Mouse (Mus musculus) NIH3T3 (cell line): Measurements from ENCODE around the gene Pacrg.

Experiments used
- DNase-seq: peaks from one replicate; pipeline ENCODE4 v3.0.0-alpha.2; 2012; ENCODE audit warnings: low read depth

Pacrg gene

DNA sequence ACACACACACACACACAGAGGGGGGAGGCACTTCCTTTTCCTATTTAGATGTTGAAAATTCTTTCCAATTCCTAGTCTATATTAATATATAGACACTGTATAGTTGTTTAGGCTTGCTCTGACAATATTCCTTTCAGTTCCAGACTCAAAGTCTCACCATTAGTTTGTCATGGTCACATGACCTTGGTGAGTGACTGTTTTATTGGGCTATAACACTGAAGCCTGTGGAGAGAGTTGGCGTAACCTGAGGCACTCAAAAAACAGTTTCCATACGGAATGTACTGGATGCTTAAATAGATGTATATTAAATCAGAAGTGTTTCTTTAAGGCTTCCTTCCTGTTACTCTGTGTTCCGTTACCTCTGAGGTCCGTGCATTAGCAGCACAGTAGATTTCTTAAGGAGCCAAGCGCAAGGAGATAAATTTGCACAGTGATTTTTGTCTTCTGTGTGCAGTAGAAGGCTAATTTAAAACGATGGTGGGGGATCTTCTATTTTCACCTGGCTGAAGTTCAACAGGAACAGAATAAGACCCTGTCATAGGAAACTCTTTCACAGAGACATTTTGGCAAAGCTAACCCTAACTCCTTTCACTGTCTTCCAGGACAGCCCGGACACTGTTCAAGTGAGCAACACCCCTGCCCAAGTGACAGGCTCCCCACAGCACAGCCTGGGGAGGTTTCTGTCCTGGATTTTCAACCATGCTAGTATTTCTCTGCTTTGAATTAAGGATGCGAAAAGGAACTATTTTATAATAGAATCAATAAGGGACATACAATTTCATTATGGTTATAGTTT is 349.5 kb downstream of the Pacrg start:
- DNase-seq, result no peak

DNA sequence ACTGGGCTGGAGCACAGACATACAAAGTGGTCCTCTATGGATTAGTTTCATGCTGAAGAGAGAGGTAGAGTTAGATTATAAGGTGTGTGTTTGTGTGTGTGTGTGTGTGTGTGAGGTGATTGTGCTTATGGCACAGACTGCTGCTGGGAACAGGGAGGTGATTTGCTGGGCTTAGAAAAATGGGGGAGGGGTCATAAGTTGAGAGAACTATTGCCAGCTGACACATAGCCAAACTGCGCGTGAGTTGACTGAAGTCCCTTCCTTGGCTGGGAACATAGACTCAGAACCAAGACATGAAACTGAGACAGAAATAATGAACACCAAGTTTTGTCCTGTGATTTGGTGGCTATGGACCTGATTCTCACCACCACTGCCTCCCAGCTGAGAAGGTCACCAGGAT is 351.2 kb downstream of the Pacrg start:
- DNase-seq, result no peak

DNA sequence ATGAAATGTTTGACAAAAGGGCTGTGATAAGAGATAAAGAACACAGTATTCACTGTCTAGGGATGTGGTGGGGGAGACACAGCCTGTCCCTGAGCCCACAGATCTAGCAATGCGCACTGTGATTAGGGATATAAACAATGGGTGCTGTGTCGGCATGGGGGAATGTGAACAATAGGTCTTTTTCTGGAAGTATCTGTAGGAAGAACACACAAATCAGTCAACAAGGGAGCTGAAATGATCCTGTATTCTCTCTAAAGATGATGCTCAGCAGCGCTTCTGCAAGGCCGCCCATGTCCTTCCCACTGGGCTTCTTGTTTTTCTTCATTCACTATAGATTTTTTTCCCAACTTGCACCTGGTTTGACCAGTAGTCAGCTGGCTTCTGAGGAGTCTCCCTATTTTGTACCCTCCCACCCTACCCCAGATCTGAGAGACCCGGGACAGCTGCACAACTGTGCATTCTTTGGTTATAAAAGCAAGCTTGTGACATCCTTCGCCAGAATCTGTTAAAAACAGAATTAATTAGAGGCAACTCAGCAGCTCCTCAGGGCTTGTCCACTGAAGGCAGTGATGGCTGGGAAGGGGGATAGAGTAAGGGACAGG is 356.1 kb downstream of the Pacrg start:
- DNase-seq, result no peak

DNA sequence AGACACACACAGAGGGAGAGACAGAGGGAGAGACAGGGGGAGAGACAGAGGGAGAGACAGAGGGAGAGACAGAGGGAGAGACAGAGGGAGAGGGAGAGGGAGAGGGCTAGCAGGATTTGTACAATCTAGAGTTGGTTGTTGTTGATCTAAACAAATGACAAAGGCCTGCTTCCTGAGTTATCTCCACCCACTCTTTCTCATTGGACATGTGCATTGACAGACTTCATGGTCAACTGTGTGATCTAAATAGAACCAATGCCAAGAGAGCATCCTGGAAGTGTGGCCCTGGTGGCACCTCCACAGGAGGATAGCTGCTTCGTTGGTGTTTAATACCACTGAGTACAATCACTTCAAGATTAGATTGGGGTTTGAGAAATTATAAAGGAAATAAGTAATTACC is 359.0 kb downstream of the Pacrg start:
- no peak for DNase-seq

DNA sequence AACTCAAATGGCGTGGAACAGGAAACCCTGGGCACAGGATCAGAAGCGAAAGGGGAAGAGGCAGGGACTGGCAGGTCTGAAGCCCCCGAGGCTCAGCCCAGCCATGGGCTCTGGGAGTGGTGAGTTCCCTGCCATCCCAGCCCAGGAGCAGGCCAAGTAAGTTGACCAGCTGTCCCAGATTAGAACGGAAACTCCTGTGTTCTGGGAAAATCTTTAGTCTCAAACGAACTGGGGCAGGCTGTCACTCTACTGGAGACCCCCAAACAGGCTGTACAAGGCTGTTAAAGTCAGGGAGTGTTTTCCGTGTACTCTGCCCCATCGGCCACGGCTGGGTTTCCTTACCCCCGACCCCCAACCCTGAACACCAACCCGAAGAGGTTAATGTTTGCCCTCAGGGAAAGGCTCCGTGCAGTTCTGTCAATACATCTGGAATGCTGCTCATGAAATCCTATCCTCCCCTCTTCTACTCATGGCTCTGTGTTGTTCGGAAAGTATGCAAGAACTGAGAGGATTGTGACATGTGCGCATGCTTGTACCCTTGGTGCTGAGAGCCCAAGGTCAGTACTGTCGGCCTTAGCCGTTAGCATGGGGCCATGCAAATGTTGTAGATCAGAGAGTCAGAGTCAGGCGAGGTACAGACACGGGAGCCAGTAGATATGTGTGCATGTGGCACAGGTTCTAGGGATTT is 360.9 kb downstream of the Pacrg start:
- no peak for DNase-seq

DNA sequence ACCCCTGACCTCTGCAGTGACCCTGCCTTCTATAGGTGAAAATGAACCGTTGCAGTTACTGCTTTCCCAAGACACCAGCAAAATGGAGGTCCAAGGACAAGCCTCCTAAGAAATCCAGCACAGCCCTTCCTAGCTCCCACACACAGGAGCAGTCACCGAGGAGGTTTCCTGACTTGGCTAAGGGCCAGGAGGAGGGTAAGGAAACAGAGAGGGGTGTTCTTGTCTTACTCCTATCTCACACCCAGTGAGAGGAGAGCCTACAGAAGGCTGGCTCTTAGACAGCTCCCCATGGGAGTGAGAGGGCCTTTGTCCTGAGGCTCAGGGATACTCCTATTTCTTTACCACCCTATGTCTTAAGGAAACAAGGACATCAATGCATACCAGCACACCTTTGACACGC is 361.7 kb downstream of the Pacrg start:
- no peak for DNase-seq

DNA sequence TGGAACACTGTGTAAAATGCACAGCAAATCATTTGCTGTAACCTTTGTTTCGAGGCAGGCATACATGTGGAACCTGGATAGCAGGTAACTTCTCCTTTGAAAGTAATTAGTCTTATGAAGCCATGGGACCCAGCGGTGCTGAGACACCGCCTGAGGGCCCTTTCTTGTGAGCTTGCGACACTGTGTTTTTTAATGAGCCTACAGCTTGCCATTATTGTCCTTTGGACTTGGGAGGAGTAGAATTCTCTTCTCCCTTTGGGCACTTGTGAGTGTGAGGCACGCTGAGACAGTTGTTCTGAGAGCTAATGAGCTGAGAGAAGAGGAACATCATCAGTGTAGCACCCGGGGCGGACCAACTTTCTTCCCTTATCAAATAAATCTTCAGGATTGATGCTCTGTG is 363.3 kb downstream of the Pacrg start:
- no peak for DNase-seq

DNA sequence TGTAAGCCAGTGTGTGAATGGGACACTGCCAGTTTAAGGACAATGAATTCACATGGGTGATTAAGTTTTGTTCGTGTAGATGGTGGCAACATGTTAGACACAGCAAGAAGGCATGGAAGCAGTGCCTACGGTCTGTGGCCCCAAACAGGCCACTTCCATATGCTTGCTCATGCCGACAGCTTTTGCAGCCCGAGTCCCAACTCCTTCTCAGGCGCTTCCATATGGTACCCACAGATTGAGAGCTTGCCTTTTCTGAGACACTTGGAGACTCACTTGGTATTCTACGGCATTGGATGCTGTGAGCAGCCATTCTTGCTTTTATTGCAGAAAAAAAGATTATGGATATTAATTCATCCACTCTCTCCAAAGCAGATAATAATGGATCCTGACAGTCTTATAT is 365.1 kb downstream of the Pacrg start:
- DNase-seq, result no peak

DNA sequence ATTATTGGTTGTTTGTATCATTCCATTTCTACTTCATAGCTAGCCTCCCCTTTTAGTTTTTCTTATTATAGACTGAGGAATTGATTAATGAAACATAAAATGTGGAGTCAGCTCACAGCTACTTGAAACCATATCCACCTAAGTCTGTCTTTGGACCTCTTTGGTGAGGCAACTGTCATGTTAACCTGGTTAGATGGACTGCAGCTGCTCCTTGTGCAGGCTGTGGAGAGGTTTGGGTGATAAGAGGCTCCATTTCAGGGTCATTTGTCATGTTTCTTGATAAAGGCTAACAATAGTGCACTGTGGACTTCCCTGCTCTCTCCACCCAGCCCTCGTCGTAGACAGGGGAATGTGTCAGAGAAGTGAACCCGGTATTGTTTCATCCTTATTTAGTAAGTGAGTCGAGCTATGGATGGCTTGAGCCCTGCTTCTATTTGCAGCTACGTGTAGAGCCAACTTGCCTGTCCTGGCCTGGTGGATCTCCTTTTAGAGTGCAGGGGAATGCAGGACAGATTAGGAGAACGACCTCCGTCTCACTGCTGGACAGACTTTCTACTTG is 366.2 kb downstream of the Pacrg start:
- no peak for DNase-seq

DNA sequence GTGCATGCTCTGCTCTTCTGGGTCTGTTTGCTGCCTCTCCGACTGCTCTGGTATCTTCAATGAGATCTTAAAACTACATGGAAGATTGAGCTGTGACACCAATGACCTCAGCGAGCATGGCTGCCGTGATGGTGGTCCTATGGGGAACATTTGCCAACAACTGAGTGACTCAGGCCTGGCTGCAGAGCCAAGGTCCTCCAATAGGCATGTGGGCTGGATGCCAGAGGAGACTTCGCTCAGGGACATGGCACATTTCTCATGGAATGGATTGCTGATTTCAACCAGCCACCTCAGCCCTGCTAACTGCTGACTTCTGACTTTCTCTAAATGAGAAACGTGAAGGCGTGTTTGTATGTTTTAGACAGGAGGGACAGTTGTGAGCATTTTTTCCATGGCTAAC is 366.9 kb downstream of the Pacrg start:
- no peak for DNase-seq

DNA sequence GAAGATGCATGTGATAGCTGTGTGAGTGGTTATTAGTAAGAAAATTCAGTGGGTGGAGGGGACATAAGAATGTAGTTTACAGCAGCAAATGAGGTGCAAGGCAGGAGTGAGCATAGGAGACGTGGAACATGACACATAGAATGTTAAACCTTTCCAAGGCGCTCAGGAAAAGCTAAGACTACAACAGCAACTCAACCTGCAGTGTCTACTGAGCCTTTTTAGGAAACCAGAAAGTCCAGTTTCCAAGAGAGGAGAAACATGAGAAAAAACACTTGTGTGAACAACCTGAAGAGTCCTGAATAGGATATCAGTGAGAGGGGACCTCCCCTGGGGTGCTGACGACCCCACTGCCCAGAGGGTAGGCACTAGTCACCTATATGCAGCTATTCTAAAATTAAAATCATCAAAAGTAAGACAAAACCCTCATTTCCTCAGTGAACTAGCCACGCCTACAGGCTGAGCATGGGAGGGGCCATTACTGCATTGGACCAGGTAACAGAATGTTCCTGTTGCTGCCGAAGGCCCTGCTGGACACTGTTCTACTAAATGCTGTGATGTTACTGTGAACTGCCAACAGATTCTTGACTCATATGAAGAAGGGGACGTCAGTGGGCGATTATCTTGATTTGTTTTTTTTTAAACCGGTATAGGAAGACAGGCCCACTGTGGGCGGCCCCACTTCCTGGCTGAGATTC is 370.1 kb downstream of the Pacrg start:
- no peak for DNase-seq

DNA sequence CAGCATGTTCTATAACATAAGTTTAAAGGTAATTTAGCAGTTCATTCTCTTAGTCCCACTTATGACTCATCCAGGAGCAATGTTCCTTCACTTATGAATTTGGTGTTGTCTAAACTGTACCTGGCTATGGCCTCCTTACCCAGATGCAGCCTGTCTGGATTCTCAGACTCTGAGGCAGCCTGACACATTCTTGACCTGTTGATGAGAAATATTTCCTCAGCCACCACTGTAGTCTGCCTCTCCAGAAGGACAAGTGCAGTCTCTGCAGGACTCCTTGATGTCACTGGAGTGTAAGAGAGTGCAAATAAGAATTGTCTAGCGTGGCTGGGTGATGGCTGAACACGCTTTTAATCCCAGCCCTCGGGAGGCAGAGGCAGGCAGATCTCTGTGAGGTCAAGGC is 373.0 kb downstream of the Pacrg start:
- no peak for DNase-seq

DNA sequence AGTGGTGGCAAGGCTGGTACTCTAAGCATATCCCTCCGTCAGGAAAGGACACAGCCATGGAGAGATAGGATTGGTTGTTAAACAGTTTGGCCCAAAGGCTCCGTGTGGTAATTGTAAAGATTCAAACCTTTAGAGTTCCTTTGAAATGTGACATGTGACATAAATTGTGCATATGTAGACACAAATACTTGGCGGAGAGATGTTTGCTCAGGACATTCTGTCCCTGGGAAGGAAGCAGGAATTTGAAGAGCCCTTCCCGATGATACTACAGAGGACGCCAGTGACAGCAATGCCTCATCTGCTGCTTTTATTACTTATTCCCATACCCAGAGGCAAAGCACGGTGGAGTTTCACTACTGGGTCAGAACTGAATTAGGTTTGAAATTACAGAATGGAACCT is 374.6 kb downstream of the Pacrg start:
- no peak for DNase-seq

DNA sequence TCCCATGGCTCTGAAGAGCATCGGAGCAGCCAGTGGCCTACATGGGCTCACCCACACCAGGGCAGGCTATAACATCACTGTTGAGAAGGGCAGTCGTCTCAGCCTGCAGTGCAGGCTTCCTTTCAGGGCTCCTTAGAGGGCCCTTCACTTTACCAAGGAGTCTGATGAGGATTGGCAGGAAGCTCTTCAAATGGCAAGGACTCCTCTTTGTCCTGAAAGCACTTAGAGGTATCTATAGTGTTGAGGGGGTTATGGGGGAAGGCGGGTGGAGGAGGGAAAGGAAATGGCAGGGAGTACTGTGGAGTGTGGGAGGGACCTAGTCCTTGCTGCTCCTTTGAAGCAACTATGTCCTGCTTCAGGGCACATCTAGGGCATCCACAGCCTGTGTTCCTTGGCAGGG is 375.4 kb downstream of the Pacrg start:
- DNase-seq, result no peak

DNA sequence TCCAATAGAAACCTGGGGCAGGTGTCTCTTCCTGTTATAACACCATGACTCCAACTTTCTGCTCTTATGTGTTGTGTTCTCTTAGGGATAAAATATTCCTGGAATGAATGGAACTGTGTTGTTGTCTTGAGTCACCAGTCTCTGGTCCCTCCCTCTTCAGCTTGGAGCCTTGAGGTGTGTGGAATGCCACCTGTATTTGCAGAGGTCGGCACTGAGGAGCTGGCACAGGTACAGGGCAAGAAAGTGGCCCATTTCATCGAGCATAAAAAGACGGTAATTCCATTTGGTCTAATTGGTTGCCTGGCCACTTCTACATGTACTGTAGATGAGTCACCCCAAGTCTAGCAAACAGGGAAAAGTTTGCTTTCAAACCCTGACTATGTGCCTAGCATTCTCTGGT is 376.5 kb downstream of the Pacrg start:
- DNase-seq, result no peak

DNA sequence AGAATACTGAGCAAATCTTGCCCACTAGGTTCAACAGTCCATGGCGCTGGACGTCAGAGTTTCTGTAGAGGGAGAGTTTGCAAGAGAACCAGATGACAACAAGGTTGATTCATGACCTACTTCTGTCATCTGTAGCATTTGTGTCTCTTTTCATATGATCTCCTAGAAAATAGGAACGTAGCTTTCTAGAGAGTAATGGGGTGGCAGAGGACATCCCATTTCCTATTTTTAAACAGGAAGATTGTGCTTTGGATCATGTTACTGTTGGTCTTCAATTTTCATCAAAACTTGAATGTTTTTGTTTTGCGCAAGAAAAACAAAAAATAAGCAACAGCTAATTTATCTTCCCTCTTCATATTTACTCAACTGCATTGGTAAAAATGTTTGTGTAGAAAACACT is 379.2 kb downstream of the Pacrg start:
- no peak for DNase-seq

DNA sequence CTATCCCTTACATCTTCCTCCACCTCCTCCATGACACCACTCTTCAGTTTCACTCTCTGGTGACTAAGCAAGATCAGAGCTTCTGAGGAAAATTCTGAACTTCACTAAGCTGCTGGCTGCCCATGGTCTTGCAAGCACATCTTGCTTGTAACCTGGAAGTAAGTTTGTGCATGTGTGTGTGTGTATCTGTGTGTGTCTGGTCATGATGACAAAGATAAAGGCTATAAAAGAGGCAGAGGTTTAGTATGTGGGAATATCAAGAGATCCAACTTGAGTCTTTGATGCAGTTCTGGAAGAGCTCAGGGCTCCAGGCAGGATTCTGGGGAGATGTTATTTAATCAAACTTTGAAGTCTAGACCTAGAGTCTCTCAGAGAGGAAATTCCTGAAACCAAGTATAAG is 381.4 kb downstream of the Pacrg start:
- DNase-seq, result no peak

DNA sequence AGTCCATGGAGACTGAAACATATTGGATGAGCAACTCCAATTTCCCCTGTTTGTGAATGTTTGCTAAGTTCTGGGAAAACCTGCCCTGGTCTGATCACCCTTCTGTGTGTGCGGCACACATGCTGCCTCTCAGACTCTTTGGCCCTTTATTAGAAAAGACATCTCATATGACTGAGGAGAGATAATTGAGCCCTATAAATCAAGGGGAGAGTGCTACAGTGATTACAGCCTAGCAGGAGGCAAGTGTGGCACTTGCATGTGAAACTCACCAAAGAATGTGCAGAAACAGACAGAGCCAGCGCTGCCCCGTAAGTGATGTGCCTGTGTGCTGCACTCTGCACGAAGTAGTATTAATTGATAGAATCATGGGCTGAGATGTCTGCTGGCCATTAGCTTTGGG is 383.7 kb downstream of the Pacrg start:
- no peak for DNase-seq

DNA sequence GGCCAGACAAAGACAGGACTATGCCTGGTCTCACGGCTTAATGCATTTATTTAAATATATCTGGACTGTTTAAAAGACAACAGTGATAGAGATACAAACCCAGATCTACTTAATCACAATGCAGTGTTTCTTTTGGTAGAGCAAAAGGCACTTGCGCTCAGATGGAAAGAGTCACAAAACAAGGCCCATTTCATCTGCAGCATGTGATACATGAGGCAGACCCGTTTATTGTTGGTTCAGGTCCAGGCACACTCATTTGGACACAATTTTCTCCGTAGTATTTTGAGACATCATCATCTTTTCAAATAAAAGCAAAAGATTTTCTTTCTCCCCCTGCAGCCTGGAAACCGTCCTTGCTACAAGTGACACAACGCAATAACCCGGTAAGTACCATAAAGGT is 384.1 kb downstream of the Pacrg start:
- DNase-seq, result no peak

DNA sequence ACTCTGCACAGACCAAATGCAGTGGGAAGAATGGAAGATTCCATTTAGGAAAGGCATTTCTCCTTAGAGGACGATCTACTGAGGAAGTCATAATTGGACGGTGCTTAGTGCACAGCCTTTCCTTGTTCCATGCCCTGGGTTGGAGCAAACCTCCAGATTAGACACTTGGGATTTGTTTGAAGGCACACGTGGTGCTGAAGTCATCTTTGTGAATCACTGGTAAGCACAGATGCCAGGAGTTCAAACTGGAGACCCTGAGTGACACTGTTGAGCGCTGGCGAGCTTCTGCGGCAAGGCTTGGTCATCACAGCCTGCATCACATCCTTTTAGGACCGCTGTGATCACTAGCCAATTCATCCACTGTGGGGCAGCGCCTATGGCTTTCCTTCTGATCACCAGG is 385.7 kb downstream of the Pacrg start:
- no peak for DNase-seq

DNA sequence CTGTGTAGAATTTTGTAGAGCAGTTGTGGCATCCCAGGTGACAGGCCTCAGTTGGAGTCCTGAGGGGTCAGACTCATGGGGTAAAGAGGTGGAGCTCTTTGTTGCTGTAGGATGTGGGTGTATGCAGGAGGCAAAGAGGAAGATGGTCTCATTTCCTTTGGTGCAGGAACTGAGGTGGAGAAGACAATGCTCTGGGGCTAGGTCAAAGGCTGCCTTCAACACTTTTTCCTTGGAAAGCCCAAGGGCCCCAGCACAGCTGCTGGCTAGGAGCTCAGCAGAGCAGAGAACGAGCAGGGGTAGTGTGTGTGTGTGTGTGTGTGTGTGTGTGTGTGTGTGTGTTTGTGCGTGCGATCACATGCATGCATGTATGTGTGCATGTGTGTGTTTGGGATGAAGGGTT is 387.3 kb downstream of the Pacrg start:
- DNase-seq, result no peak

DNA sequence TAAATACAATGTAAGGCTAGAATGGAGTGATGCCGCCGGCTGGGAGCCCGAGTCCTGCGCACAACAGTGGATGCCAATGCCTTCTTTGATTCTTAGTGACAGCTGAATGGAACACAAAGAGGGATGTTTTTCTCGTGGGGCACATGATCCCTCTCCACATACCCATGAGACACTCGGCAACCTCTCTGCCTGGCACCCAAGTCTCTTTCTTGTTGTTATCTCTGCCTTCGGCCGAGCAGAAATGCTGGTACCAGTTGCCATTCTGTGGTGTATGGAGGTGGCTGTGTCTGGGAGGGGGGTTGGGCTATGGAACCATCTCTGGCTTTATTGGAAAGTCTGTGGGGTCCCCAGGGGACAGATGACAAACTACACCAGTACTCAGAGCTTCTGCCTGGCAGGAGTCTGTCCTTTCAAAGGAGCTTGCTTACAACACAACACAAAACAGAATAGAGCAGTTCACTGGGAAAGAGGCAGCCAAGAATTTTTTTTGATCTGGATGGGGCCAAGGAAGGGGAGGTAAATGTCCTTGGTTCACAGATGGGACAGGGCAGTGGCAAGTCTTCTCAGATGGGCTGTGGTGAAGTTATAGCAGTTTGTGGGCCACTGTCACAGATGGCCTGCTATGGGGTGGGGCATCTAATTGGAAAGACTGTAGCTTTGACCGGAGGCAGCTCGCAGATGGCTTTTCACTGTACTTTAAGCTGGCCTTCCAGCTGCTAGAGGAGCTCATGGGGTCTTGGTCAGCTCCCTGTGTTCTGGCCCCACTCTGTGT is 388.6 kb downstream of the Pacrg start:
- DNase-seq, result no peak
